Mouse (Mus musculus): ENCODE data around the gene Hspg2. TPM values are rescaled to one million over a fixed set of nuclear protein-coding genes. Genes with fewer than 3 reads are reported as not detected.

Gene Hspg2
- total and polyA plus RNA-seq, 2 experiments = 7.2 to 7.6 TPM

DNA sequence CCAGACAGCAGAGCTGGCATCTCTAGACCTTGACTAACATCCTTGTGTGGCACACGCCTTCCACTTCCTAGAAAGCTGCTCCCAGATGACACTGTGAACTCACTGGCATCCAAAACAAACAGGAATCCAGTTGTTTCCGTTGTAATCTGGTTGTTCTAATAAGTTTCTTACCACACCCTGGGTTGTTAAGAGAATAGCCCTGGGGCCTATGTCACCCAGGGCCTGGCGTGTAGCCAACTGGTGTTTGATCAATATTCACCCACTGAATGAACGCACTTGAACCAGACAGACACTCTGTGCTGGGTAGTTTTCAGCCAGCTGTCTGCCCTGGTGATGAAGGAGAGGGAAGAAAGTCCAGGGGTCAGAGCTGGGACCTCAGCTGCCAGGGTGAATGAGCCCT, 58.8 kb downstream of the Hspg2 start:
- Histone ChIP-seq H3K36me3 (ENCODE audit: control insufficient read depth, insufficient read depth, low read length) (no peaks in the 10 kb centered on the region), H3K4me1 (ENCODE audit: control insufficient read depth, insufficient read depth, low read length) (peaks cover 2% of the 10 kb centered on the region; the same call in 1 of the 2 replicates), H3K4me3 (ENCODE audit: insufficient read depth, low read depth, low read length) (no peak overlapping the region), H3K79me2 (ENCODE audit: control insufficient read depth, insufficient read depth, low read length) (no peaks in the 10 kb centered on the region), H3K27me3 (ENCODE audit: control insufficient read depth, insufficient read depth, low read length) (no peaks in the 10 kb centered on the region), H3K27ac (replicated peaks; ENCODE audit: insufficient read depth, low read depth, low read length) (no peak overlapping the region), H3K9ac (ENCODE audit: low read depth, low read length) (no peak overlapping the region)
- 16% methylated on average over 4 of the region's 4 CpGs for WGBS
- peak; percentile 71 for DNase-seq (ENCODE audit: extremely low read depth, low read depth, low spot score)
- TF ChIP-seq POLR2A (IDR thresholded peaks at IDR 0.05; ENCODE audit: extremely low read depth, insufficient read depth, low read length) (no peak), CTCF (IDR thresholded peaks at IDR 0.05; ENCODE audit: low read depth, low read length) (no peak)

DNA sequence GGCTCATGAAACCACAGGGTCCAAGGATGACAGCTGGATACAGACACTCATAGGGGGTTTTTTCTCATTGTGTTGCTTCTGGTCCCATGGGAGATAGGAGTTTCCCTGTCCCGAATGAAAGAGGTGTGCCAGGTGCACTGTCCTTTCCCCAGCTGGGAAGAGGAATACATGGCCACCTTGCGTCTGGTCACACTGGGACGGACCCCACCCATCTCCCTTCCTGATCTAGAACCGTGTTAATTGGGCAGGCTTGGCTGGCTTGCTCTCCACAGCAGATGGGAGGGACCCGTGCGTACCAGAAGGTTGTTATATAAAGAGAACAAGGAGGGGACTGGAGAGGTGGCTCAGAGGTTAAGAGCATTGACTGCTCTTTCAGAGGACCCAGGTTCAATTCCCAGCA, 59.3 kb downstream of the Hspg2 start:
- 78% methylated on average over 6 of the region's 6 CpGs for WGBS
- Histone ChIP-seq H3K27ac (replicated peaks; ENCODE audit: insufficient read depth, low read depth, low read length) (no peak overlapping the region), H3K79me2 (ENCODE audit: control insufficient read depth, insufficient read depth, low read length) (no peaks in the 10 kb centered on the region), H3K9ac (ENCODE audit: low read depth, low read length) (no peak overlapping the region), H3K4me3 (ENCODE audit: insufficient read depth, low read depth, low read length) (no peak overlapping the region), H3K4me1 (ENCODE audit: control insufficient read depth, insufficient read depth, low read length) (peaks cover 2% of the 10 kb centered on the region; the same call in 1 of the 2 replicates), H3K36me3 (ENCODE audit: control insufficient read depth, insufficient read depth, low read length) (no peaks in the 10 kb centered on the region), H3K27me3 (ENCODE audit: control insufficient read depth, insufficient read depth, low read length) (no peaks in the 10 kb centered on the region)
- no peak for DNase-seq (ENCODE audit: extremely low read depth, low read depth, low spot score)
- no peak for TF ChIP-seq CTCF (IDR thresholded peaks at IDR 0.05; ENCODE audit: low read depth, low read length)
- no peak for TF ChIP-seq POLR2A (IDR thresholded peaks at IDR 0.05; ENCODE audit: extremely low read depth, insufficient read depth, low read length)

DNA sequence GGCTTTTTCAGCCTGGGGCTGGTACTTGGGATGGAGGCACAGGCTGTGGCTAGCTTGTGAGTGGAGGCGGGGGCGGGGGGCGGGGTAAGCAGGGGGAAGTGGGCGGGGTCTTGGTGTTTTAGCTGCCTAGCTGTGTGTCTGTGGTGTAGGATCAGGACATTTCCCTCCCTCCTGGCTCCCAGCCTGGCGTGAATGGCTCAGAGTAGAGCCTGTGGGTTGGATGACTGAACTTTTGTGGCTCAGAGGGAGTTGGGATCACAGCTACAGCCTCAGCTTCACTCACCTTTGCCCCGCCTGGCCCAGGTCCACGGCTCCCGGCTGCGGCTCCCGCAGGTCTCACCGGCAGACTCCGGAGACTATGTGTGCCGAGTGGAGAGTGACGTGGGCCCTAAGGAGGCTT, 71.8 kb downstream of the Hspg2 start:
- Histone ChIP-seq H3K27ac (replicated peaks; ENCODE audit: insufficient read depth, low read depth, low read length) (no peak overlapping the region), H3K9ac (ENCODE audit: low read depth, low read length) (no peak overlapping the region), H3K27me3 (ENCODE audit: control insufficient read depth, insufficient read depth, low read length) (no peaks in the 10 kb centered on the region), H3K36me3 (ENCODE audit: control insufficient read depth, insufficient read depth, low read length) (no peaks in the 10 kb centered on the region), H3K4me3 (ENCODE audit: insufficient read depth, low read depth, low read length) (no peak overlapping the region), H3K4me1 (ENCODE audit: control insufficient read depth, insufficient read depth, low read length) (no peaks in the 10 kb centered on the region), H3K79me2 (ENCODE audit: control insufficient read depth, insufficient read depth, low read length) (no peaks in the 10 kb centered on the region)
- TF ChIP-seq CTCF (IDR thresholded peaks at IDR 0.05; ENCODE audit: low read depth, low read length) (no peak), POLR2A (IDR thresholded peaks at IDR 0.05; ENCODE audit: extremely low read depth, insufficient read depth, low read length) (no peak)
- 28% methylated on average over 14 of the region's 14 CpGs for WGBS
- DNase-seq (ENCODE audit: extremely low read depth, low read depth, low spot score) = peak; percentile 54

- no peak for DNase-seq (ENCODE audit: extremely low read depth, low read depth, low spot score)
- no peaks in the 10 kb centered on the region; the same call in 1 of the 2 replicates for H3K36me3 ChIP-seq (ENCODE audit: control insufficient read depth, insufficient read depth, low read length)
Observed at GRCm38 (mm10) chr4:137542968-137543367, 74.4 kb downstream of the Hspg2 start.

GRCm38 (mm10) chr4:137545568-137545967, 77.0 kb downstream of the Hspg2 start:
- H3K4me1 ChIP-seq (ENCODE audit: control insufficient read depth, insufficient read depth, low read length) = no peaks in the 10 kb centered on the region
- no peak overlapping the region for H3K4me3 ChIP-seq (ENCODE audit: insufficient read depth, low read depth, low read length)
- no peaks in the 10 kb centered on the region for H3K79me2 ChIP-seq (ENCODE audit: control insufficient read depth, insufficient read depth, low read length)
- no peak for TF ChIP-seq CTCF (IDR thresholded peaks at IDR 0.05; ENCODE audit: low read depth, low read length)
- no peak for TF ChIP-seq POLR2A (IDR thresholded peaks at IDR 0.05; ENCODE audit: extremely low read depth, insufficient read depth, low read length)
- H3K27ac ChIP-seq (replicated peaks; ENCODE audit: insufficient read depth, low read depth, low read length) = no peak overlapping the region
- 95% methylated on average over 9 of the region's 9 CpGs for WGBS
- no peak overlapping the region for H3K9ac ChIP-seq (ENCODE audit: low read depth, low read length)
- no peaks in the 10 kb centered on the region; the same call in 1 of the 2 replicates for H3K36me3 ChIP-seq (ENCODE audit: control insufficient read depth, insufficient read depth, low read length)
- DNase-seq (ENCODE audit: extremely low read depth, low read depth, low spot score) = no peak
- no peaks in the 10 kb centered on the region for H3K27me3 ChIP-seq (ENCODE audit: control insufficient read depth, insufficient read depth, low read length)

More at GRCm38 (mm10) chr4:137542968-137543367, 74.4 kb downstream of the Hspg2 start:
- Histone ChIP-seq H3K79me2 (ENCODE audit: control insufficient read depth, insufficient read depth, low read length) (no peaks in the 10 kb centered on the region), H3K4me3 (ENCODE audit: insufficient read depth, low read depth, low read length) (no peak overlapping the region), H3K27ac (replicated peaks; ENCODE audit: insufficient read depth, low read depth, low read length) (no peak overlapping the region), H3K27me3 (ENCODE audit: control insufficient read depth, insufficient read depth, low read length) (no peaks in the 10 kb centered on the region), H3K4me1 (ENCODE audit: control insufficient read depth, insufficient read depth, low read length) (no peaks in the 10 kb centered on the region), H3K9ac (ENCODE audit: low read depth, low read length) (no peak overlapping the region)
- TF ChIP-seq CTCF (IDR thresholded peaks at IDR 0.05; ENCODE audit: low read depth, low read length) (no peak), POLR2A (IDR thresholded peaks at IDR 0.05; ENCODE audit: extremely low read depth, insufficient read depth, low read length) (no peak)
- WGBS = 88% methylated on average over 10 of the region's 10 CpGs

DNA sequence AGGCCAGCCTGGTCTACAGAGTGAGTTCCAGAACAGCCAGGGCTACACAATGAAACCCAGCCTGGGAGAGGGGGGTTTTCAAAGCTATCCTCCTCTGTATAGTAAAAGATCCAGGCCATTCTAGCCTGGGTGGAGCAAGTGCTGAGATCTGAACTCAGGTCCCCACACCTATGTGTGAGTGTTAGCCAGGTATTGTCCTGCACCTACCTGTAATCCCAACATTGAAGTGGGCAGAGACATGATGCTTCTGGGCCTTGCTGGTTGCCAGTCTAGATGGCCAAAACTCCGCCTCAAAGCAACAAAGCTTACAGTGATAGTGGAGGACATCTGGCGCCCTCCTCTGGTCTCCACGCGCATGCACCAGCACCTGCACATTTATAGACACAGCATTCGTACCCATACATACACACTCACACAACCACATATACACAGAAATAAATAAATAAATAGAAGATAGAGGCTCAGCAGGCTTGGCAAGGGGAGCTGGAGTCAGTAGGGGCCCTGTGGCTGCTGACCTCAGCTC, 77.5 kb downstream of the Hspg2 start:
- H3K36me3 ChIP-seq (ENCODE audit: control insufficient read depth, insufficient read depth, low read length) = no peaks in the 10 kb centered on the region; the same call in 1 of the 2 replicates

More for the DNA sequence above, 77.5 kb downstream of the Hspg2 start:
- no peaks in the 10 kb centered on the region for H3K27me3 ChIP-seq (ENCODE audit: control insufficient read depth, insufficient read depth, low read length)
- H3K79me2 ChIP-seq (ENCODE audit: control insufficient read depth, insufficient read depth, low read length) = no peaks in the 10 kb centered on the region
- no peak for TF ChIP-seq POLR2A (IDR thresholded peaks at IDR 0.05; ENCODE audit: extremely low read depth, insufficient read depth, low read length)
- peak; percentile 90 for TF ChIP-seq CTCF (IDR thresholded peaks at IDR 0.05; ENCODE audit: low read depth, low read length)
- no peak overlapping the region for H3K4me3 ChIP-seq (ENCODE audit: insufficient read depth, low read depth, low read length)
- H3K4me1 ChIP-seq (ENCODE audit: control insufficient read depth, insufficient read depth, low read length) = no peaks in the 10 kb centered on the region
- H3K27ac ChIP-seq (replicated peaks; ENCODE audit: insufficient read depth, low read depth, low read length) = no peak overlapping the region
- WGBS = 87% methylated on average over 5 of the region's 5 CpGs
- H3K9ac ChIP-seq (ENCODE audit: low read depth, low read length) = no peak overlapping the region
- peak; percentile 44 for DNase-seq (ENCODE audit: extremely low read depth, low read depth, low spot score)

Measured in liver, adult 2 months (tissue).